Mouse (Mus musculus): ENCODE results near the gene Tulp1. TPM values are rescaled to one million over a fixed set of nuclear protein-coding genes. Genes with fewer than 3 reads are reported as not detected.
"Not testable (repeated sequence)": the region's sequence is repeated elsewhere in the genome, so short reads cannot be mapped to it uniquely, and the experiment has no call there.

Tulp1 gene
- polyA plus RNA-seq (2015; fragmentation: Nextera tagmentation; extraction: Ambion mirVana), result 1.5 and 1.6 TPM in 2 replicates

GRCm38 (mm10) chr17:28365122-28365521 is at the start of gene Tulp1:
Gene Tulp1, minus strand, starts transcription at chr17:28365222.
- H3K27ac ChIP-seq (ENCODE audit: low read depth, low read length), result no peak within 1 kb of the TSS
- ATAC-seq, result no peak
- peak within 1 kb of the TSS; percentile 44 for H3K4me2 ChIP-seq (ENCODE audit: low read length)
- H3K4me3 ChIP-seq (ENCODE audit: low read length), result peak within 1 kb of the TSS; percentile 24
- no peaks in the 10 kb centered on the region for H3K36me3 ChIP-seq (ENCODE audit: control insufficient read depth, insufficient read depth, low read length)
- peaks cover 29% of the 10 kb centered on the region for H3K27me3 ChIP-seq (replicated peaks; ENCODE audit: control insufficient read depth, insufficient read depth, low read length)
- no peaks in the 10 kb centered on the region for H3K9me3 ChIP-seq (ENCODE audit: control insufficient read depth, low read length)
- H3K9ac ChIP-seq (ENCODE audit: low read depth, low read length), result peak within 1 kb of the TSS; percentile 17; the same call in 1 of the 2 replicates
- 36% methylated on average over 8 of the region's 8 CpGs for WGBS
- H3K4me1 ChIP-seq (ENCODE audit: control insufficient read depth, insufficient read depth, low read depth, low read length), result peaks cover 20% of the 10 kb centered on the region

DNA sequence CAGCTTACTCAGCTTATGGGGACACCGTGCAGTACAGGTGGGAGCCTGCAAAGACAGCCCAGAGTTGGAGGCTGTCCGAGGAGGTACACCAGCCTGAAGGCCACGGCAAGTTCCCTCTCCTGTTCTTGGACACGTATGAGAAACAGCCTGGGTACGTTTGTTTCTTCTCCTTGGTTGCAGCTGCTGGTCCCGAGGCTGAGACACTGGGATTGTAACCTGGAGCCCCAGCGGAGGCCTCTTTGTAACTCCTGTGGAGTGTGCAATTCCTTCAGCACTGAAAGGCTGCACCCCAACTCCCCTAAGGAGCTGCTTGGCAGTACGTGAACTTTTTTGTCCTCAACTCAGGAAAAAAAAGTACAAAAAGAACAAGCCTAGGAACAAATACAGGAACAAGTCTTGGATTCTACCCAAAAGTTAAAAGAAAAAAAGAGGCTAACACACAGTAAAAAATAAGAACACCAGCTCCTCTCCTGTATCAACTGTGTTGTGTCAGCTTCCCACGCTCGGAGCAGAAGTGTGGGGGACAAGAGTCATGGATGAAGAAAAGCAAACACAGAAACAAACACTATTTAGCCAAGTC is 46.4 kb upstream of the Tulp1 start:
- no peaks in the 10 kb centered on the region for H3K27me3 ChIP-seq (replicated peaks; ENCODE audit: control insufficient read depth, insufficient read depth, low read length)
- WGBS, result 80% methylated on average over 10 of the region's 10 CpGs
- no peaks in the 10 kb centered on the region for H3K9me3 ChIP-seq (ENCODE audit: control insufficient read depth, low read length)
- peaks cover 7% of the 10 kb centered on the region for H3K36me3 ChIP-seq (ENCODE audit: control insufficient read depth, insufficient read depth, low read length)
- H3K4me3 ChIP-seq (ENCODE audit: low read length), result no peak overlapping the region
- H3K27ac ChIP-seq (ENCODE audit: low read depth, low read length), result no peak overlapping the region
- no peak for ATAC-seq
- H3K4me1 ChIP-seq (ENCODE audit: control insufficient read depth, insufficient read depth, low read depth, low read length), result no peaks in the 10 kb centered on the region; the same call in 1 of the 2 replicates
- no peak overlapping the region for H3K4me2 ChIP-seq (ENCODE audit: low read length)
- H3K9ac ChIP-seq (ENCODE audit: low read depth, low read length), result no peak overlapping the region

- H3K27ac ChIP-seq (ENCODE audit: low read depth, low read length), result no peak overlapping the region; the same call in 1 of the 2 replicates
- H3K9ac ChIP-seq (ENCODE audit: low read depth, low read length), result no peak overlapping the region
- H3K4me2 ChIP-seq (ENCODE audit: low read length), result no peak overlapping the region
- 85% methylated on average over 4 of the region's 4 CpGs for WGBS
- no peaks in the 10 kb centered on the region; the same call in 1 of the 2 replicates for H3K4me1 ChIP-seq (ENCODE audit: control insufficient read depth, insufficient read depth, low read depth, low read length)
- no peaks in the 10 kb centered on the region for H3K9me3 ChIP-seq (ENCODE audit: control insufficient read depth, low read length)
- H3K27me3 ChIP-seq (replicated peaks; ENCODE audit: control insufficient read depth, insufficient read depth, low read length), result no peaks in the 10 kb centered on the region
- H3K36me3 ChIP-seq (ENCODE audit: control insufficient read depth, insufficient read depth, low read length), result peaks cover 12% of the 10 kb centered on the region
- ATAC-seq, result no peak
- H3K4me3 ChIP-seq (ENCODE audit: low read length), result no peak overlapping the region
Measured at GRCm38 (mm10) chr17:28410731-28411130, 45.7 kb upstream of the Tulp1 start.

DNA sequence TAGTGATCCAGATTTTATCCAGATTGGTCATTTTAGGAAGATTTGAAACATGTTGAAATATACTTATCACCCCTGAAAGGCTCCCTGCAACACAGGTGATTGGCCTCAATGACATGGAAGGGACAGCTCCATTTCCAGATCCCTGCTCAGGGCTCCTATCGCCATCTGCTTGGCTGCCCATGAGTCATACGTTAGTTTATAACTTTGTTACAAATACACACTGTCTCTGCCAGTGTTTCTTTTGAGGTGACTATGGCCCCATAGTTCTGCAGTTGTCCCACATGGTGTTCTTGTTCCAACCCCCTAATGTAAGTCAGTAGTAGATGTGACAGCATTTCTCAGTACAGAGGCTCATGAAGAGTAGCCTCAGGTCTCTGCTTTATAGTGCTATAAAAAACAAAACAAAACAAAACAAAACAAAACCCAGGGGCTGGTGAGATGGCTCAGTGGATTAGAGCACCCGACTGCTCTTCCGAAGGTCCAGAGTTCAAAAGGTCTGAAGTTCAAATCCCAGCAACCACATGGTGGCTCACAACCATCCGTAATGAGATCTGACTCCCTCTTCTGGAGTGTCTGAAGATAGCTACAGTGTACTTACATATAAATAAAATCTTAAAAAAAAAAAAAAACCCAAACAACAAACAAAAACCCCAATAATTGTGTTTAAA is 43.4 kb upstream of the Tulp1 start:
- no peaks in the 10 kb centered on the region for H3K27me3 ChIP-seq (replicated peaks; ENCODE audit: control insufficient read depth, insufficient read depth, low read length)
- no peaks in the 10 kb centered on the region; the same call in 1 of the 2 replicates for H3K4me1 ChIP-seq (ENCODE audit: control insufficient read depth, insufficient read depth, low read depth, low read length)
- ATAC-seq, result no peak
- H3K4me2 ChIP-seq (ENCODE audit: low read length), result no peak overlapping the region
- no peak overlapping the region for H3K9ac ChIP-seq (ENCODE audit: low read depth, low read length)
- no peaks in the 10 kb centered on the region for H3K9me3 ChIP-seq (ENCODE audit: control insufficient read depth, low read length)
- peaks cover 12% of the 10 kb centered on the region for H3K36me3 ChIP-seq (ENCODE audit: control insufficient read depth, insufficient read depth, low read length)
- H3K27ac ChIP-seq (ENCODE audit: low read depth, low read length), result no peak overlapping the region
- 82% methylated on average over 5 of the region's 5 CpGs for WGBS
- no peak overlapping the region for H3K4me3 ChIP-seq (ENCODE audit: low read length)

- Histone ChIP-seq H3K4me1 (ENCODE audit: control insufficient read depth, insufficient read depth, low read depth, low read length) (no peaks in the 10 kb centered on the region; the same call in 1 of the 2 replicates), H3K4me3 (ENCODE audit: low read length) (no peak overlapping the region), H3K27me3 (replicated peaks; ENCODE audit: control insufficient read depth, insufficient read depth, low read length) (no peaks in the 10 kb centered on the region), H3K36me3 (ENCODE audit: control insufficient read depth, insufficient read depth, low read length) (peaks cover 12% of the 10 kb centered on the region), H3K4me2 (ENCODE audit: low read length) (no peak overlapping the region), H3K9ac (ENCODE audit: low read depth, low read length) (no peak overlapping the region), H3K27ac (ENCODE audit: low read depth, low read length) (no peak overlapping the region), H3K9me3 (ENCODE audit: control insufficient read depth, low read length) (no peaks in the 10 kb centered on the region)
- ATAC-seq, result peak; percentile 92
- WGBS, result 42% methylated on average over 15 of the region's 15 CpGs
Measured at GRCm38 (mm10) chr17:28407418-28408250, 42.6 kb upstream of the Tulp1 start.

DNA sequence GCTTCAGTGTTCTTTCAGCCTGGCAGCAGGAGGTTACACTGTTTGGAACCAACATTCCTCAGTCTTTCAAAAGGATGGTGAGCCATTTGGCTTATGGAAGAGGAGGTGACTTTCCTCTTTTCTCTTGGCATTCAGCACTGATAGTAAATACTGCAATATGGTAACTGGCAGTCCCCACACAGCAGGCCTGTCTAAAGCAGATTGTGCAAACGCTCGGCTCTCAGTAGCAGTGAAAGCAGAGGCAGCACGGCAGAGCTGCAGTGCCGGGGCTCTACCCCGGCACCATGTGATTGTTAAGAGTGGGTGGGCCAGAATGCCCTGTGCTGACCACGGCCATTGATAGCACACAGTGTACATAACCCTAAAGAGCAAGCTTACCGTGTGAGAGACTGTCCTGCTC is 41.4 kb upstream of the Tulp1 start:
- Histone ChIP-seq H3K4me1 (ENCODE audit: control insufficient read depth, insufficient read depth, low read depth, low read length) (no peaks in the 10 kb centered on the region; the same call in 1 of the 2 replicates), H3K27ac (ENCODE audit: low read depth, low read length) (no peak overlapping the region), H3K27me3 (replicated peaks; ENCODE audit: control insufficient read depth, insufficient read depth, low read length) (no peaks in the 10 kb centered on the region), H3K9me3 (ENCODE audit: control insufficient read depth, low read length) (no peaks in the 10 kb centered on the region), H3K36me3 (ENCODE audit: control insufficient read depth, insufficient read depth, low read length) (peaks cover 12% of the 10 kb centered on the region), H3K4me3 (ENCODE audit: low read length) (no peak overlapping the region), H3K9ac (ENCODE audit: low read depth, low read length) (no peak overlapping the region), H3K4me2 (ENCODE audit: low read length) (no peak overlapping the region)
- peak; percentile 37; the same call in 1 of the 2 replicates for ATAC-seq
- 82% methylated on average over 7 of the region's 7 CpGs for WGBS

- ATAC-seq; H3K4me2 ChIP-seq (ENCODE audit: low read length); H3K9ac ChIP-seq (ENCODE audit: low read depth, low read length); H3K4me3 ChIP-seq (ENCODE audit: low read length); H3K27me3 ChIP-seq (replicated peaks; ENCODE audit: control insufficient read depth, insufficient read depth, low read length); H3K27ac ChIP-seq (ENCODE audit: low read depth, low read length); H3K9me3 ChIP-seq (ENCODE audit: control insufficient read depth, low read length); H3K4me1 ChIP-seq (ENCODE audit: control insufficient read depth, insufficient read depth, low read depth, low read length): not testable (repeated sequence)
- 100% methylated on average over 2 of the region's 2 CpGs for WGBS
- H3K36me3 ChIP-seq (ENCODE audit: control insufficient read depth, insufficient read depth, low read length), result peaks cover 10% of the 10 kb centered on the region; the same call in 1 of the 2 replicates
Measured at GRCm38 (mm10) chr17:28404745-28405144, 39.7 kb upstream of the Tulp1 start.

- no peaks in the 10 kb centered on the region for H3K9me3 ChIP-seq (ENCODE audit: control insufficient read depth, low read length)
- H3K4me2 ChIP-seq (ENCODE audit: low read length), result no peak overlapping the region
- no peak overlapping the region for H3K9ac ChIP-seq (ENCODE audit: low read depth, low read length)
- no peaks in the 10 kb centered on the region; the same call in 1 of the 2 replicates for H3K4me1 ChIP-seq (ENCODE audit: control insufficient read depth, insufficient read depth, low read depth, low read length)
- H3K36me3 ChIP-seq (ENCODE audit: control insufficient read depth, insufficient read depth, low read length), result peaks cover 10% of the 10 kb centered on the region; the same call in 1 of the 2 replicates
- no peak overlapping the region for H3K4me3 ChIP-seq (ENCODE audit: low read length)
- no peaks in the 10 kb centered on the region for H3K27me3 ChIP-seq (replicated peaks; ENCODE audit: control insufficient read depth, insufficient read depth, low read length)
- ATAC-seq, result no peak
- WGBS, result 98% methylated on average over 11 of the region's 11 CpGs
- no peak overlapping the region for H3K27ac ChIP-seq (ENCODE audit: low read depth, low read length)
Measured at GRCm38 (mm10) chr17:28404301-28404700, 39.3 kb upstream of the Tulp1 start.

- WGBS, result 88% methylated on average over 7 of the region's 7 CpGs
- H3K27ac ChIP-seq (ENCODE audit: low read depth, low read length), result no peak overlapping the region
- ATAC-seq, result no peak
- H3K36me3 ChIP-seq (ENCODE audit: control insufficient read depth, insufficient read depth, low read length), result peaks cover 2% of the 10 kb centered on the region; the same call in 1 of the 2 replicates
- H3K4me2 ChIP-seq (ENCODE audit: low read length), result no peak overlapping the region
- no peak overlapping the region for H3K4me3 ChIP-seq (ENCODE audit: low read length)
- H3K9me3 ChIP-seq (ENCODE audit: control insufficient read depth, low read length), result no peaks in the 10 kb centered on the region
- H3K4me1 ChIP-seq (ENCODE audit: control insufficient read depth, insufficient read depth, low read depth, low read length), result no peaks in the 10 kb centered on the region; the same call in 1 of the 2 replicates
- H3K9ac ChIP-seq (ENCODE audit: low read depth, low read length), result no peak overlapping the region
- no peaks in the 10 kb centered on the region for H3K27me3 ChIP-seq (replicated peaks; ENCODE audit: control insufficient read depth, insufficient read depth, low read length)
Measured at GRCm38 (mm10) chr17:28394994-28395393, 30.0 kb upstream of the Tulp1 start.
